Mouse (Mus musculus) stomach, embryonic 15.5 days (tissue): ENCODE measurements around the gene H1f0. TPM values are rescaled to one million over a fixed set of nuclear protein-coding genes. Genes with fewer than 3 reads are reported as not detected.
A peak's percentile ranks its signal among the peaks of the same experiment; 100 is the strongest.

Experiments used
- ATAC-seq: fragments of 200-750 bp; cut with Nextera tagmentation; 2 replicates; pipeline ENCODE4 v1.8.0; 2017; ENCODE audit warnings: low read depth, moderate number of reproducible peaks, moderate TSS enrichment; ENCODE audit not compliant: insufficient read depth, low FRiP score
- H3K27ac ChIP-seq: fragments of 300-500 bp; sonication (generic); 2 replicates; pipeline ENCODE4 v1.5.1; 2015; ENCODE audit warnings: mild to moderate bottlenecking, inconsistent platforms
- H3K27me3 ChIP-seq: fragments of 300-500 bp; sonication (generic); replicated peaks from 2 replicates; pipeline ENCODE4 v1.6.1; 2015; ENCODE audit warnings: inconsistent platforms
- H3K36me3 ChIP-seq: fragments of 300-500 bp; sonication (generic); 2 replicates; pipeline ENCODE4 v1.6.1; 2015; ENCODE audit warnings: inconsistent platforms
- H3K4me1 ChIP-seq: fragments of 300-500 bp; sonication (generic); 2 replicates; pipeline ENCODE4 v1.6.1; 2015; ENCODE audit warnings: inconsistent platforms
- H3K4me2 ChIP-seq: fragments of 300-500 bp; sonication (generic); 2 replicates; pipeline ENCODE4 v1.6.1; 2015; ENCODE audit warnings: mild to moderate bottlenecking, inconsistent platforms
- H3K4me3 ChIP-seq: fragments of 300-500 bp; sonication (generic); replicated peaks from 2 replicates; pipeline ENCODE4 v1.5.1; 2015; ENCODE audit warnings: inconsistent platforms
- H3K9ac ChIP-seq: fragments of 300-500 bp; sonication (generic); 2 replicates; pipeline ENCODE4 v1.6.1; 2015; ENCODE audit warnings: inconsistent platforms
- H3K9me3 ChIP-seq: fragments of 300-500 bp; sonication (generic); 2 replicates; pipeline ENCODE4 v1.6.1; 2016; ENCODE audit warnings: inconsistent platforms
- WGBS: fragments of 180-500 bp; shearing (Covaris S2); methylation state at CpG from one replicate; pipeline ENCODE4 v1.1.7; 2015; 5-methylcytosine and 5-hydroxymethylcytosine counted together
- polyA plus RNA-seq: library from polyadenylated mRNA; unstranded; fragments of >200 nt; fragmentation: Nextera tagmentation; extraction: Ambion mirVana; gene quantifications from 2 replicates; pipeline ENCODE4 v1.2.1, GENCODE M21; 2015

Gene H1f0
- polyA plus RNA-seq, 1 experiment from 2014 or later: 546 TPM

DNA sequence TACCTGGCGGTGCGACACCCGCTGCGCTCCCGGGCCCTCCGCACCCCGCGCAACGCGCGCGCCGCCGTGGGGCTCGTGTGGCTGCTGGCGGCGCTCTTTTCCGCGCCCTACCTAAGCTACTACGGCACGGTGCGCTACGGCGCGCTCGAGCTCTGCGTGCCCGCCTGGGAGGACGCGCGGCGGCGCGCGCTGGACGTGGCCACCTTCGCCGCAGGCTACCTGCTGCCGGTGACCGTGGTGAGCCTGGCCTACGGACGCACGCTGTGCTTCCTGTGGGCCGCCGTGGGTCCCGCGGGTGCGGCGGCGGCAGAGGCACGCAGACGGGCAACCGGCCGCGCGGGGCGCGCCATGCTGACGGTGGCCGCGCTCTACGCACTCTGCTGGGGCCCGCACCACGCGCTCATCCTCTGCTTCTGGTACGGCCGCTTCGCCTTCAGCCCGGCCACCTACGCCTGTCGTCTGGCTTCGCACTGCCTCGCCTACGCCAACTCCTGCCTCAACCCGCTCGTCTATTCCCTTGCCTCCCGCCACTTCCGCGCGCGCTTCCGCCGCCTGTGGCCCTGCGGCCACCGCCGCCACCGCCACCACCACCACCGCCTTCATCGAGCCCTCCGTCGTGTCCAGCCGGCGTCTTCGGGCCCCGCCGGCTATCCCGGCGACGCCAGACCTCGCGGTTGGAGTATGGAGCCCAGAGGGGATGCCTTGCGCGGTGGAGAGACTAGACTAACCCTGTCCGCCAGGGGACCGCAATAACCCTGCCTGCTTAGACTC is 14.7 kb downstream of the H1f0 start:
- no peak for ATAC-seq
- Histone ChIP-seq H3K36me3 (no peaks in the 10 kb centered on the region), H3K4me3 (peak overlapping the region; percentile 55), H3K9ac (peak overlapping the region; percentile 26), H3K4me1 (peaks cover 41% of the 10 kb centered on the region), H3K4me2 (peak overlapping the region; percentile 99), H3K9me3 (no peaks in the 10 kb centered on the region), H3K27me3 (peaks cover 34% of the 10 kb centered on the region), H3K27ac (no peak overlapping the region; the same call in 1 of the 2 replicates)
- WGBS: under 1% methylated on average over 103 of the region's 105 CpGs

DNA sequence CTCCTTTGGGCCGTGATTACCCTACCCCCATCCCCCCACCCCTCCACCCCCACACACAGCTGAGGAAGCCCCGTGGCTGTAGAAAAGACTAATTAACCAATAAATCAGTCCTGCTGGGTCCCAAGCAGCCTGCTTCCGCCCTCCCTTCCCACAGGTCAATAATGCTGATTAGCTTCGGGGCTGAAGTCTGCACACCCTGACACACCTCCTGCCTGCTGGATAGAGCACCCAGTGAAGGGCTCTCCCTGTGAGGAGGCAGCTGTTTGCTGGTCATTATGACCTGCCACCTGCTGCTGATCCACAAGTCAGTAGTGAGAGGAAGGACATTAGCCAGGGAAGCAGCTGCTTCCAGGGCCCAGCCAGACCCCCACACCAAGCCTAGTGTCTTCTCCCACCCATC is 16.6 kb downstream of the H1f0 start:
- Histone ChIP-seq H3K9me3 (no peaks in the 10 kb centered on the region), H3K4me1 (peaks cover 32% of the 10 kb centered on the region), H3K4me2 (no peak overlapping the region), H3K27ac (peak overlapping the region; percentile 61; the same call in 1 of the 2 replicates), H3K9ac (no peak overlapping the region), H3K27me3 (peaks cover 34% of the 10 kb centered on the region), H3K4me3 (no peak overlapping the region), H3K36me3 (no peaks in the 10 kb centered on the region)
- ATAC-seq: peak; percentile 72; the same call in 1 of the 2 replicates
- 21% methylated on average over 4 of the region's 4 CpGs for WGBS

DNA sequence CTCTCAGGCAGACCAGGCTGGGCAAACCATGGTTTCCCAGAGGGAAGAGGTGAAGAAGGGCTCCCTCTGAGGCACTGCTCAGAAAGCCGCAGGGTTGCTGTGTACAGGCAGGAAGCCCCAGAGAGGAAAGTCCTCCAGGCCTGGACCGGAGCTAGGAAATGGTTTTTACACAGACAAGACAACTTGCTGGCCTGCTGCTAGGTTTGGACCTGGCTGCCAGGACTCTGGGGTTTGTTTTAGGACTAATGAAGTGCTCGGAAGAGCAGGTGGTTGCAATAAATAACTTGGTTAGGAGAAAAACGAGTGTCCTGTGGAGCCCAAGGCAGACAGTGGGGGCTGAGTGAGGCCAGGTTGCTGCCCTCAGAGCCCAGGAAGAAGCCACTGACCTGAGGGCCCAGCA is 19.9 kb downstream of the H1f0 start:
- no peaks in the 10 kb centered on the region for H3K9me3 ChIP-seq
- no peak overlapping the region for H3K4me3 ChIP-seq
- no peak for ATAC-seq
- no peak overlapping the region for H3K9ac ChIP-seq
- no peak overlapping the region for H3K4me2 ChIP-seq
- H3K27ac ChIP-seq: no peak overlapping the region
- WGBS: 72% methylated on average over 4 of the region's 4 CpGs
- H3K36me3 ChIP-seq: no peaks in the 10 kb centered on the region
- H3K4me1 ChIP-seq: peaks cover 14% of the 10 kb centered on the region; the same call in 1 of the 2 replicates
- H3K27me3 ChIP-seq: peaks cover 6% of the 10 kb centered on the region

DNA sequence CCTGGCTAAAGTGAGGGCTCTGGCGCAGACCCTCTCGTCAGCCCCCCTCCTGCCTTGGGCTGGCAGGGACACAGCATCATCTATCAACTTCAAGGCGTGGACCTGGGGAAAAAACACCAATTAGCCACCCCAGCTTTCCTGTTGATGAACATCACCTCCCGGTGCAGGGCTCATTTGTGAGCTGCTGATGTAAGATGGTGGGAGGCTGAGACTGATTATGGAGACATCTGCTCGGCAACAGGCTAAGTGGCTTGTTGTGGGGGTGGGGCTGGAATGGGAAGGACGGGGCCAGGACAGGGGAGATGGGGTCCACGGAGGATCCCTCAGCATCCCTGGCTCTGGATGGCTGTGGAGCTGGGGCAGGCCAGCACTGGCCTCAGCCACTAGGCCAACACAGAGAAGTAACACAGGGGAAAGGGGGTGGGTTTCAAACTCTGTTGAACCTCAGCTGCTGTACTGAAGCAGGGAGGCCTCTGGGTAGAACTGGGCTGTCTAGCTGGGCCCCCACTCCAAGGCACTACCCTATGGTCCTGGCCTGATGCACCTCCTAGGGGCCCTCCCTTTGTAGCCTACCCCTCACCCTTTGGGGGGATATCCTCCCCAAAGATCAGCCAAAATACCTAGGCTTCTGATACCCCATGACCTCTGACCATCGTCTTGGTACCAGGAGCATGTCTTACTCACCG is 22.1 kb downstream of the H1f0 start:
- Histone ChIP-seq H3K27me3 (no peaks in the 10 kb centered on the region), H3K4me1 (peaks cover 5% of the 10 kb centered on the region; the same call in 1 of the 2 replicates), H3K9ac (no peak overlapping the region), H3K9me3 (no peaks in the 10 kb centered on the region), H3K27ac (peak overlapping the region; percentile 78), H3K4me3 (no peak overlapping the region), H3K36me3 (peaks cover 20% of the 10 kb centered on the region), H3K4me2 (no peak overlapping the region)
- ATAC-seq: no peak
- 50% methylated on average over 9 of the region's 9 CpGs for WGBS

DNA sequence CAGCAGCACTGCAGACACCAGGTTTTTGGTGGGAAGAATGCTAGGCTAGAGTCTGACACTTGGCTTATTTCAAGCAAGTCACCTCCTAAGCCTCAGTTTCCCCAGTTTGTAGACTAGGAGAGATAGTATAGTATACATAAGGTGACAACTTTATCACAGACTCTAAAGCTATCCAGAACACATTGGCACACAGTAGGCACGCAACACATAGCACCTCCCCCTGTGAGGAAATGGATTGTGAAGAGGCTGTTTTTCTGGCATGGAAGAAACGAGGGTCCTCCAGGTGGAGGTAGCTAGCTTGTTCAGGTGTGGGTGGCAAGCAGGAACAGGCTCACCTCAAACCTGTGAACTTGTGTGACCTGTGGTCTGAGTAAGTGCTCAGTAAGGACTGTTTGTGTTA is 22.7 kb downstream of the H1f0 start:
- 52% methylated on average over 2 of the region's 2 CpGs for WGBS
- H3K4me2 ChIP-seq: no peak overlapping the region
- no peaks in the 10 kb centered on the region for H3K27me3 ChIP-seq
- H3K4me1 ChIP-seq: peaks cover 5% of the 10 kb centered on the region; the same call in 1 of the 2 replicates
- H3K9me3 ChIP-seq: no peaks in the 10 kb centered on the region
- no peak; the same call in 1 of the 2 replicates for ATAC-seq
- no peak overlapping the region for H3K9ac ChIP-seq
- no peak overlapping the region for H3K4me3 ChIP-seq
- peaks cover 27% of the 10 kb centered on the region for H3K36me3 ChIP-seq
- peak overlapping the region; percentile 78 for H3K27ac ChIP-seq

DNA sequence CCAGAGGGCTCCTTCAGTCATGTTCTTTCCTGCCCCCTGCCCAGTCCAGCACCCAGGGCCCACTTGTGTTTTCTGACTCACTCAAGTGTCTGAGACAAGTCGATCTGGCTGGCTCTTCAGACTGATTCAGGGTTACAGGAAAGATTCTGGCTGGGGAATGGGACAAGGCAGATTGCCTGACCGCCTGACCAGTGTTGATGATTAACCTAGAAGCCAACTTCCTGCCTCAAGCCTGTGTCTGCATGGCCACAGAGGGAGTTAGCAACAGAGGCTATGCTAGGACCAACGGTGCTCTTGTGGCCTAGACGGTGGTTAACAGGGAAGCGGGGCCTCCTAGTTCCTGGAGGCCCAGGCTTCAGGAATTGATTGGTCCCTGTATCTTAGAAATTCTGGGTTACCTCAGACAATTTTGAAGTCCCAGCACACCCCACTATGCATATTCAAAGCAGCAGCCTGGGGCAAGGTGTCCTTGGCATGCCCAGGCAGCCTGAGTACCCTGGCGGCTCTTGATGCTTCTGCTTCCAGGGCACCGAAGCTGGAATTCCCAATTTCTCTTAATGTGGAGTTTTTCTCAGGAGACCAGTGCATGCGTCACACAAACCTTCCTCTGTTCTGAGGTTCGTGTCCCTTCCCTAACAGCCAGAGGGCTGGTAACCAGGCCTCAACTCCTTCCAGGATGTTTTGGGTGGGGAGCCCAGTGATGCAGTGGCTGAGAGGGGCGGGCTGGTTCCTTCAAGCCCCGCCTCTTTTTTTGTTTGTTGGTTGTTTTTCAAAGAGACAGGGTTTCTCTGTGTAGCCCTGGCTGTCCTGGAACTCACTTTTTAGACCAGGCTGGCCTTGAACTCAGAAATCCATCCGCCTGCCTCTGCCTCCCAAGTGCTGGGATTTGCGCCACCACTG is 23.5 kb downstream of the H1f0 start:
- H3K4me3 ChIP-seq: no peak overlapping the region
- peak; percentile 64 for ATAC-seq

DNA sequence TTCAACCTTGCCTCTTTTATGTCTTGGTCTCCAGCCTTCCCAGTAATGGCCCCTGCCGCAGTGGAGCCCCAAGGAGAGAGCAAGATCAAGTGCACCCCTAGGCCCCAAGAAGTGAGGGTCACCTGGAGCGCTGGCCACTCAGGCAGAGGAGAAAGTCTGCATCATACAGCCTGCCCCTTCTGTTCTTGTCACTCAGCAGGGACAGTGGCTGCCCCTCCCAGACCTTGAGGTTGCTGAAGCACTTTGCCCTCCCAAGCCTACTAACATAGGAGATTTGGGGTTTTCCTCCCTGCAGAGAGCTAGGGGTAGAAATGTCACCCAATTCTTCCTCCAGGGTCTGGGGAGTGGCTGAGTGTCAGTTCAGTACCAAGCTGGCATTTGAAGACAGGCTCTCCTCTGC is 24.1 kb downstream of the H1f0 start:
- 89% methylated on average over 2 of the region's 2 CpGs for WGBS
- no peak overlapping the region for H3K4me2 ChIP-seq
- no peak for ATAC-seq
- no peaks in the 10 kb centered on the region for H3K27me3 ChIP-seq
- peaks cover 5% of the 10 kb centered on the region; the same call in 1 of the 2 replicates for H3K4me1 ChIP-seq
- no peaks in the 10 kb centered on the region for H3K9me3 ChIP-seq
- H3K27ac ChIP-seq: no peak overlapping the region
- no peak overlapping the region for H3K4me3 ChIP-seq
- H3K36me3 ChIP-seq: peaks cover 31% of the 10 kb centered on the region
- H3K9ac ChIP-seq: no peak overlapping the region

More for the DNA sequence above, 23.5 kb downstream of the H1f0 start:
- no peaks in the 10 kb centered on the region for H3K9me3 ChIP-seq
- 67% methylated on average over 13 of the region's 13 CpGs for WGBS
- H3K9ac ChIP-seq: no peak overlapping the region
- no peaks in the 10 kb centered on the region for H3K27me3 ChIP-seq
- no peak overlapping the region for H3K4me2 ChIP-seq
- H3K4me1 ChIP-seq: peaks cover 5% of the 10 kb centered on the region; the same call in 1 of the 2 replicates
- H3K36me3 ChIP-seq: peaks cover 27% of the 10 kb centered on the region
- H3K27ac ChIP-seq: peak overlapping the region; percentile 78

DNA sequence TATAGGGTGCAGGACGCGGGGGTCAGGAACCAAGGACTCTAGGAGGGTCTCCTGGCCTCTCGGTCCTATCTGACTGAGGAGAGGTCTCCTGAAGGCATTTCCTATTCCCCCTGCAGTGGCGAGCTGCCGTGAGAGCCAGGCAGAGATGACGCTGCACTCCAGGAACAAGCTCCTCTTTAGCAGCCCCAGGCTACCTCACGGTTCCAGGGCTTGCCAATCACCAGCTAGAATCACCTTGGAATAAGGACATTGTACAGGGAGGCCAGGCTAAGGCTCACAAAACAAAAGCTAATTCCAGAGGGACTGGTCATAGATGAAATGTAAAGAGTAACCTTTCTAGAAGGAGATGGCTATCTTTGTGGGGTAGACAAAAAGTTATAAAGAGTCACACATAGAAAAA is 28.4 kb downstream of the H1f0 start:
- Histone ChIP-seq H3K9ac (no peak overlapping the region), H3K4me1 (peaks cover 10% of the 10 kb centered on the region), H3K27ac (no peak overlapping the region), H3K4me3 (no peak overlapping the region), H3K27me3 (no peaks in the 10 kb centered on the region), H3K9me3 (no peaks in the 10 kb centered on the region), H3K4me2 (no peak overlapping the region), H3K36me3 (peaks cover 52% of the 10 kb centered on the region)
- 92% methylated on average over 7 of the region's 7 CpGs for WGBS
- no peak for ATAC-seq

DNA sequence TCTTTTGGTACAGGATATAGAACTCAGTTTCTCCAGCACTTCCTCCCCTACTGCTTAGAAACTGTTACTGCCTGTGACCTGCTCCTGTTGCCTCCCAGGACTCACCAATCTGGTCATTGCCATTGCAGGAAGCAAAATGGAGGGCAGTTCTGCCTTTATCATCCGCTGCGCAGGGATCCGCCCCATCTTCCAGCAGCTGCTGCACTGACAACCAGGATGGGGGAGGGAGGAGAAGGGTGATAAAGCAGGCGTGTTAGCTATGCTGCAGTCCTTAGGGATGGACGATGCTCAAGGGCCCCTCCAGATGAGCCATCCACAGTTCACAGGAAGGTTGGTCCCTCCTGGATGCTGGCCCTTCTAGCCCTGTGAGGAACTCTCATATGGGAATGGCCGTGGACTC is 29.6 kb downstream of the H1f0 start:
- H3K4me1 ChIP-seq: peaks cover 13% of the 10 kb centered on the region
- WGBS: 81% methylated on average over 6 of the region's 6 CpGs
- H3K27me3 ChIP-seq: no peaks in the 10 kb centered on the region
- no peak overlapping the region for H3K4me3 ChIP-seq
- H3K9ac ChIP-seq: no peak overlapping the region
- no peak for ATAC-seq
- no peak overlapping the region for H3K4me2 ChIP-seq
- H3K27ac ChIP-seq: no peak overlapping the region
- peaks cover 52% of the 10 kb centered on the region for H3K36me3 ChIP-seq
- no peaks in the 10 kb centered on the region for H3K9me3 ChIP-seq

DNA sequence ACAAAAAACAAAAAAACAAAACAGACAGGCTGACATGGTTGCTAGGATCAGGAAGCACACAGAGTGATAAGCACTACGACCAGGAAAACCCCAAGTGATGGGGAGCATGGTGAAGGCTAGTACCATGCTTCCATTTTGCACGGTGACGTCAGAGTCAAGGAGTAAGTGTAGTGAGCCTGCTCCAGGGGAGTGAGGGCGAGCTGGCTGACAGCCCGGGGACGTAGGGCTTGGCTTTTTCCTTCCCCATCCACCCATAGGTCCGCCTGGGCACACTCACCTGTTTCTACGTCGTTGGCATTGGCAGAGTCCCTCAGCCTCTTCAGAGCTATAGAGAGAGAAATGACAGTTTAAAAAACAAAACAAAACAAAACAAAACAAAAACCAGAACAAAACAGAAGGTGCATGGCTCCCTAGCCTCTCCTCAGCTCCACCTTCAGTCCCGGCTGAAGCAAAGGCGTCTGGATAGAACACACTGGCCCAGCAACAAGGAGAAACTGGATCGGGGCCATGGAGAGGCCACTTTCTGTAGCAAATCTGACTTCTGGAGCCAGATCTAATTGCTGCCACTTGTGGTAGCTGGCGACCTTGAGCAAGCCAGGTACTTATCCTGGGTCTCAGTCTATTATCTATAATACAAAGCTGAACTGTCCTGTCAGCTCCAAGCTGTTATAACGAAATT is 32.8 kb downstream of the H1f0 start:
- no peak overlapping the region for H3K9ac ChIP-seq
- no peak overlapping the region for H3K4me3 ChIP-seq
- no peak for ATAC-seq

More for the DNA sequence above, 32.8 kb downstream of the H1f0 start:
- peaks cover 28% of the 10 kb centered on the region for H3K4me1 ChIP-seq
- peak overlapping the region; percentile 81 for H3K4me2 ChIP-seq
- WGBS: 77% methylated on average over 14 of the region's 14 CpGs
- H3K36me3 ChIP-seq: peaks cover 25% of the 10 kb centered on the region
- no peaks in the 10 kb centered on the region for H3K27me3 ChIP-seq
- H3K9me3 ChIP-seq: no peaks in the 10 kb centered on the region
- no peak overlapping the region for H3K27ac ChIP-seq
